Mouse (Mus musculus) hindbrain, embryonic 16.5 days (tissue): Measurements from ENCODE around the gene Ccdc9b. TPM values are rescaled to one million over a fixed set of nuclear protein-coding genes. Genes with fewer than 3 reads are reported as not detected.

Source experiments
- ATAC-seq: fragments of 200-750 bp; cut with Nextera tagmentation; 2 replicates; pipeline ENCODE4 v1.8.0; 2017; ENCODE audit warnings: moderate TSS enrichment, moderate library complexity
- H3K27ac ChIP-seq: fragments of 300-500 bp; sonication (generic); 2 replicates; pipeline ENCODE4 v1.5.1; 2014; ENCODE audit warnings: low read depth, mild to moderate bottlenecking, control low read depth, low read length, moderate library complexity
- H3K27me3 ChIP-seq: fragments of 300-500 bp; sonication (generic); replicated peaks from 2 replicates; pipeline ENCODE4 v1.6.1; 2014; ENCODE audit warnings: low read length; ENCODE audit not compliant: control insufficient read depth, insufficient read depth
- H3K36me3 ChIP-seq: fragments of 300-500 bp; sonication (generic); 2 replicates; pipeline ENCODE4 v1.6.1; 2014; ENCODE audit warnings: mild to moderate bottlenecking, low read length, moderate library complexity, mixed read lengths; ENCODE audit not compliant: control insufficient read depth, insufficient read depth
- H3K4me1 ChIP-seq: fragments of 300-500 bp; sonication (generic); 2 replicates; pipeline ENCODE4 v1.6.1; 2014; ENCODE audit warnings: low read depth, low read length; ENCODE audit not compliant: control insufficient read depth, insufficient read depth
- H3K4me2 ChIP-seq: fragments of 300-500 bp; sonication (generic); 2 replicates; pipeline ENCODE4 v1.6.1; 2014; ENCODE audit warnings: mild to moderate bottlenecking, low read length, control low read depth, moderate library complexity
- H3K4me3 ChIP-seq: fragments of 300-500 bp; sonication (generic); 2 replicates; pipeline ENCODE4 v1.5.1; 2014; ENCODE audit warnings: mild to moderate bottlenecking, low read length, control low read depth, moderate library complexity
- H3K9ac ChIP-seq: fragments of 300-500 bp; sonication (generic); 2 replicates; pipeline ENCODE4 v1.6.1; 2014; ENCODE audit warnings: low read depth, mild to moderate bottlenecking, control low read depth, low read length, moderate library complexity
- H3K9me3 ChIP-seq: fragments of 300-500 bp; sonication (generic); 2 replicates; pipeline ENCODE4 v1.6.1; 2014; ENCODE audit warnings: mild to moderate bottlenecking, low read length, moderate library complexity; ENCODE audit not compliant: control insufficient read depth
- WGBS: fragments of 180-500 bp; shearing (Covaris S2); extraction: QIAGEN DNeasy Blood & Tissue Kit; methylation state at CpG from one replicate; pipeline ENCODE4 v1.1.7; 2014; 5-methylcytosine and 5-hydroxymethylcytosine counted together
- polyA plus RNA-seq: library from polyadenylated mRNA; unstranded; fragments of >200 nt; fragmentation: Nextera tagmentation; extraction: Ambion mirVana; gene quantifications from 2 replicates; pipeline ENCODE4 v1.2.1, GENCODE M21; 2015

Ccdc9b gene
- polyA plus RNA-seq, 1 experiment from 2014 or later, result 1.0 TPM

GRCm38 (mm10) chr2:118714230-118714629, 48.2 kb downstream of the Ccdc9b start:
- no peaks in the 10 kb centered on the region for H3K9me3 ChIP-seq
- peaks cover 25% of the 10 kb centered on the region for H3K27me3 ChIP-seq
- H3K4me2 ChIP-seq, result no peak overlapping the region
- peaks cover 16% of the 10 kb centered on the region for H3K4me1 ChIP-seq
- WGBS, result 17% methylated on average over 4 of the region's 4 CpGs
- H3K36me3 ChIP-seq, result no peaks in the 10 kb centered on the region
- H3K27ac ChIP-seq, result no peak overlapping the region
- peak; percentile 71 for ATAC-seq
- H3K4me3 ChIP-seq, result no peak overlapping the region
- no peak overlapping the region for H3K9ac ChIP-seq

DNA sequence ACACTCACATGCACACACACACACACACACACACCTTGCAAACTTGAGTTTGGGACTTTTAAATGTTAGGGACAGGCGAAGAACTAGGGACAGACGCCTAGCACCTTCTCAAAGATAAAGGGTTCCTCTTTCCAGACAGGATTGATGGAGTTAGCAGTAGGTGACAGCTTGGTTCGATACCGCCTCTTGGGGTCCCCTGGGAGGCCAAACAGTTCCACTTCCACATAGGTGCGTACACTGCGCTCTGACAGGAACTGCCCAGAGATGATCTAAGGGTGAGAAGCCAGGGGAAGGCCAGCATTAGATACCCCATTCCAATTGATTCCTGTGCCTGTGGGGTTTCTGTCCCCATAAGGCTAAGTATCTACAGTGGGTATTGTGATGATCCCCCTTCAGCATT, 48.8 kb downstream of the Ccdc9b start:
- Histone ChIP-seq H3K27me3 (peaks cover 27% of the 10 kb centered on the region), H3K4me2 (no peak overlapping the region), H3K9ac (no peak overlapping the region), H3K9me3 (no peaks in the 10 kb centered on the region), H3K27ac (no peak overlapping the region), H3K4me1 (peaks cover 16% of the 10 kb centered on the region), H3K36me3 (no peaks in the 10 kb centered on the region), H3K4me3 (no peak overlapping the region)
- ATAC-seq, result no peak
- 90% methylated on average over 6 of the region's 6 CpGs for WGBS

DNA sequence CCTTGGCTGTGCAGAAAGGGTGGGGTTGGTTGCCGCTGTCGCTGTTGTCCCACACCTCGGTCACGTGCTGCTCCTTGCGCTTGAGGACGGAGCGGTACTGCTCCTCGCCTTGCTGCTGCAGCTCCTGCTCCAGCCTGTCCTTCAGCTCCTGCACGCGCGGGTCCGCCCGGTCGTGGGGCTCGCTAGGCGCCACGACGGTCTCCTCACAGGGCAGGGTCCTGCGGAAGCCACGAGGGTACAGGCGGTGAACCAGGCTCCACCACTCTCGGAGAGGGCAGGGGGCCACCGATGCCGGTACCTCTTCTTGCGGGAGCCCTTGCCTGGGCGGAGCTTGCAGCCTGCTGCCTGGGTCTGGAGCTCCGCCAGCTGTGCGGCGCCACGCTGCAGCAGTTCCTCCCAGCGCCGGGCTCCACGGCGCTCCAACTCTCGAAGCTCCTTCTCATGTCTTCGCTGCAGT, 51.4 kb downstream of the Ccdc9b start:
- peaks cover 16% of the 10 kb centered on the region for H3K4me1 ChIP-seq
- H3K9me3 ChIP-seq, result no peaks in the 10 kb centered on the region
- peak overlapping the region; percentile 49 for H3K4me3 ChIP-seq
- WGBS, result 0% methylated on average over 36 of the region's 36 CpGs
- no peaks in the 10 kb centered on the region for H3K36me3 ChIP-seq
- H3K9ac ChIP-seq, result peak overlapping the region; percentile 67
- H3K27ac ChIP-seq, result 0 out of 2 replicates have a peak overlapping the region, but pooled peaks have one; percentile 18
- ATAC-seq, result peak; percentile 79
- H3K4me2 ChIP-seq, result peak overlapping the region; percentile 95
- H3K27me3 ChIP-seq, result peaks cover 50% of the 10 kb centered on the region

DNA sequence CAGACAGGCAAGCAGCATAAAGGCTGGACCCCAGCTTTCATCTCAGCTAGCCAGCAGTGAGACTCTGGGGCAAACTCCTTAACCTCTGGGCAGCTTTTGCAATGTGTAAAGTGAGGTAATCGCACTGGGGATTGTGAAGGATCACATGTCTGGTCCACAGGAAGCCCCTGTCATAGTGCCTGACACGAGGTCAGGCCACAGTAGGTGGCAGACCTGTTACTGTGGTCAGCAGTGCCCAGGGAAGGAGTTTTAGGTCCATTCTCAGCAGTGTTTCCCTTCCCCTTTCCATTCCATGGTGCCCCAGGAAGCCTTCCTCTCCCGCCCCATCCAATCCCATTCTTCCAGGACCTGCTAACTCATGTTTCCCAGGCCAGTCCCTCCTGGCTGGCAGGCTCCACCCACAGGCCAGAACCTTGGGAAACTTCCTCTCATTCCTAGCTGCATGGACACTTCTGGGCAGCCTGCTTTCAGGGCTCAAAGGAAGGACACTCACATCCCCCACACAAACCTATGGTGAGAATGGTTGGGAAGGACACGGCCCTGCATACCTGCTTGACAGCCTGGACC, 52.7 kb downstream of the Ccdc9b start:
- H3K4me1 ChIP-seq, result peaks cover 16% of the 10 kb centered on the region
- 48% methylated on average over 4 of the region's 4 CpGs for WGBS
- ATAC-seq, result no peak
- H3K4me3 ChIP-seq, result no peak overlapping the region
- no peaks in the 10 kb centered on the region for H3K9me3 ChIP-seq
- H3K27ac ChIP-seq, result no peak overlapping the region
- H3K27me3 ChIP-seq, result peaks cover 61% of the 10 kb centered on the region
- H3K4me2 ChIP-seq, result no peak overlapping the region
- no peaks in the 10 kb centered on the region for H3K36me3 ChIP-seq
- H3K9ac ChIP-seq, result no peak overlapping the region

DNA sequence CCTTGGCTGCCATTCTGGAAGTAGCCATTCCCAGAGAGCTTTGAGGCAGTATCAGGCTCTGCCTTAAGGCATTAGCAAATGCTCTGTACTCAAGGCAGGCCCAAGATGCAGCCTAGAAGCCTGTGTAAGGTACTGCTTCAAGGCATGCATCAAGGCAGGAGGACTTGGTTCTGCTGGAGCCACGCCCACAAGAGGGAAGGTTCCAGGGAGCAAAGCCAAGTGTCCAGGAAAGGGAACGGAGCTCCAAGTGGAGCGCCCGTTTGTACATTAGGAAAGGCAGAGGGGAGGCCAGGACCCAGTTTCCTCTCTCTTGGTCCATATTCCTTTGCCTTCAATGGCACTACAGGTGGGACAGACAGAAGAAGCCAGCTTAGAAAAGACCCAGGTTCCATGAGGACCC, 54.0 kb downstream of the Ccdc9b start:
- ATAC-seq, result no peak
- H3K4me2 ChIP-seq, result no peak overlapping the region
- H3K9ac ChIP-seq, result no peak overlapping the region
- no peaks in the 10 kb centered on the region for H3K36me3 ChIP-seq
- H3K4me1 ChIP-seq, result peaks cover 23% of the 10 kb centered on the region
- WGBS, result 69% methylated on average over 4 of the region's 4 CpGs
- peaks cover 72% of the 10 kb centered on the region for H3K27me3 ChIP-seq
- H3K9me3 ChIP-seq, result no peaks in the 10 kb centered on the region
- H3K27ac ChIP-seq, result no peak overlapping the region
- H3K4me3 ChIP-seq, result no peak overlapping the region

DNA sequence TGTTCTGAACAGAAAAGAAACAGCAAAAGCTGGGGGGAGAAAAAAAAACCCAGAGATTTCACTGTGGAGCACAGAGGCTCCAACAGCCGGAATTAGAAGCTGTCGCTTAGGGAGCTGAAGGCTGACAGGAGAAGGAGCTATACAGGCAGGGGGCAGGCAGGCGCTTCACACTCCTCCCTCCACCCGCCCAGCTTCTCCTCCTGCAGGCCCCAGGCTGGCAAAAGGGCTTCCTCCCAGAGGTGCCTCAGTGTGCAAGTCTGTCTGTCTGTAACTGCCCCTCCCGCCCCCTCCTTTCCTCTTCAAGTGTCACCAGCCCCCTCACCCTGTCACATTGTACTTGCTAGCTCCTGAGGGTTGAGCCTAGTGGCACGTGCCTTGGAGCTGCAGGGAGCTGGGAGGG, 56.0 kb downstream of the Ccdc9b start:
- H3K9ac ChIP-seq, result no peak overlapping the region
- 18% methylated on average over 6 of the region's 6 CpGs for WGBS
- no peaks in the 10 kb centered on the region for H3K9me3 ChIP-seq
- peaks cover 31% of the 10 kb centered on the region for H3K4me1 ChIP-seq
- no peak overlapping the region for H3K4me3 ChIP-seq
- H3K27ac ChIP-seq, result no peak overlapping the region
- no peak overlapping the region for H3K4me2 ChIP-seq
- H3K36me3 ChIP-seq, result no peaks in the 10 kb centered on the region
- peaks cover 77% of the 10 kb centered on the region for H3K27me3 ChIP-seq
- no peak for ATAC-seq

Other genes with a start within 250 kb of the Ccdc9b start
- gene Bmf, start 213.0 kb downstream of the Ccdc9b start, polyA plus RNA-seq, result 1.6 and 1.9 TPM in 2 replicates
- gene Bub1b, start 164.4 kb downstream of the Ccdc9b start, polyA plus RNA-seq, result 13.8 and 16.9 TPM in 2 replicates
- gene Pak6, start 99.4 kb downstream of the Ccdc9b start, polyA plus RNA-seq, result 45.0 and 53.9 TPM in 2 replicates
- gene Ankrd63, start 58.7 kb downstream of the Ccdc9b start, polyA plus RNA-seq, result 0.03 TPM in 1 of 2 replicates, not detected in the other
- gene Plcb2, start 34.2 kb downstream of the Ccdc9b start, polyA plus RNA-seq, result 0.88 and 1.1 TPM in 2 replicates
- gene Inafm2, start 16.9 kb downstream of the Ccdc9b start, polyA plus RNA-seq, result 20.2 and 20.4 TPM in 2 replicates
- gene Phgr1, start 10.1 kb upstream of the Ccdc9b start, polyA plus RNA-seq, result not detected in 2 replicates
- gene Disp2, start 17.1 kb upstream of the Ccdc9b start, polyA plus RNA-seq, result 82.9 and 87.0 TPM in 2 replicates
- 22.0 and 22.5 TPM in 2 replicates for gene Knstrn, start 51.3 kb upstream of the Ccdc9b start, polyA plus RNA-seq
- gene Ivd, start 99.3 kb upstream of the Ccdc9b start, polyA plus RNA-seq, result 52.2 and 56.1 TPM in 2 replicates
- gene Bahd1, start 137.7 kb upstream of the Ccdc9b start, polyA plus RNA-seq, result 6.2 and 6.5 TPM in 2 replicates
- 5.3 and 7.3 TPM in 2 replicates for gene Chst14, start 163.8 kb upstream of the Ccdc9b start, polyA plus RNA-seq